Mouse (Mus musculus) limb, embryonic 12.5 days (tissue): Measurements from ENCODE around the gene Cpsf6. TPM values are rescaled to one million over a fixed set of nuclear protein-coding genes. Genes with fewer than 3 reads are reported as not detected.
"Not testable (repeated sequence)": the region's sequence is repeated elsewhere in the genome, so short reads cannot be mapped to it uniquely, and the experiment has no call there.

Experiments
- ATAC-seq: fragments of 200-750 bp; cut with Nextera tagmentation; 2 replicates; pipeline ENCODE4 v1.8.0; 2017; ENCODE audit warnings: low read depth, moderate TSS enrichment; ENCODE audit not compliant: insufficient number of reproducible peaks, insufficient read depth, low FRiP score, low TSS enrichment
- H3K27ac ChIP-seq: fragments of 300-500 bp; sonication (generic); 2 replicates; pipeline ENCODE4 v1.5.1; 2016; ENCODE audit warnings: mild to moderate bottlenecking, moderate library complexity
- H3K27me3 ChIP-seq: fragments of 300-500 bp; sonication (generic); 2 replicates; pipeline ENCODE4 v1.6.1; 2016; ENCODE audit warnings: mild to moderate bottlenecking, moderate library complexity
- H3K36me3 ChIP-seq: fragments of 300-500 bp; sonication (generic); 2 replicates; pipeline ENCODE4 v1.6.1; 2016; ENCODE audit warnings: mild to moderate bottlenecking, moderate library complexity
- H3K4me1 ChIP-seq: fragments of 300-500 bp; sonication (generic); replicated peaks from 2 replicates; pipeline ENCODE4 v1.6.1; 2016
- H3K4me2 ChIP-seq: fragments of 300-500 bp; sonication (generic); 2 replicates; pipeline ENCODE4 v1.6.1; 2016; ENCODE audit warnings: mild to moderate bottlenecking, moderate library complexity
- H3K4me3 ChIP-seq: fragments of 300-500 bp; sonication (generic); replicated peaks from 2 replicates; pipeline ENCODE4 v1.5.1; 2016; ENCODE audit warnings: mild to moderate bottlenecking
- H3K9ac ChIP-seq: fragments of 300-500 bp; sonication (generic); replicated peaks from 2 replicates; pipeline ENCODE4 v1.6.1; 2016; ENCODE audit warnings: mild to moderate bottlenecking, moderate library complexity
- H3K9me3 ChIP-seq: fragments of 300-500 bp; sonication (generic); 2 replicates; pipeline ENCODE4 v1.6.1; 2016; ENCODE audit warnings: mild to moderate bottlenecking, moderate library complexity
- WGBS: fragments of 180-500 bp; shearing (Covaris S2); methylation state at CpG from one replicate; pipeline ENCODE4 v1.1.7; 2016; 5-methylcytosine and 5-hydroxymethylcytosine counted together
- polyA plus RNA-seq: library from polyadenylated mRNA; unstranded; fragments of >200 nt; fragmentation: Nextera tagmentation; extraction: Ambion mirVana; gene quantifications from 2 replicates; pipeline ENCODE4 v1.2.1, GENCODE M21; 2016

The Cpsf6 gene
- polyA plus RNA-seq, 1 experiment from 2014 or later: 231 TPM

DNA sequence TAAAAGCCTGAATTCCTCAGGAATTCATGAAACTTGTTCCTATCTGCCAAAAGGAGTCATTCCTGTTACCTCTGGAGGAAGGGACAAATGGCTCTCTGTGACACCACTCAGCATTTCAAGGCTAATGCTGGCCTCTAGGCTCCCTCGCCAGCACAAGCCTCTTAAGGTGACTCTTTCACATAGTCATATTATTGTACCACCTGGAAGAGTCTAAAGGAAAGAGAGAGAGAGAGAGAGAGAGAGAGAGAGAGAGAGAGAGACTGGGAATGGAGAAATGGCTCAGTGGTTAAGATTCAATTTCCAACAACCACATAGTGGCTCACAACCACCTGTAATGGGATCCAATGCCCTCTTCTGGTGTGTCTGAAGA, 9.5 kb upstream of the Cpsf6 start:
- H3K27me3 ChIP-seq: peaks cover 8% of the 10 kb centered on the region
- H3K9me3 ChIP-seq: no peaks in the 10 kb centered on the region
- H3K4me2 ChIP-seq: no peak overlapping the region
- no peak overlapping the region for H3K9ac ChIP-seq
- WGBS: 74% methylated on average over 1 of the region's 1 CpGs
- H3K27ac ChIP-seq: no peak overlapping the region
- ATAC-seq: no peak
- H3K4me1 ChIP-seq: 0 out of 2 replicates have a peak, but pooled peaks cover 5% of the 10 kb centered on the region
- H3K36me3 ChIP-seq: no peaks in the 10 kb centered on the region
- no peak overlapping the region for H3K4me3 ChIP-seq

DNA sequence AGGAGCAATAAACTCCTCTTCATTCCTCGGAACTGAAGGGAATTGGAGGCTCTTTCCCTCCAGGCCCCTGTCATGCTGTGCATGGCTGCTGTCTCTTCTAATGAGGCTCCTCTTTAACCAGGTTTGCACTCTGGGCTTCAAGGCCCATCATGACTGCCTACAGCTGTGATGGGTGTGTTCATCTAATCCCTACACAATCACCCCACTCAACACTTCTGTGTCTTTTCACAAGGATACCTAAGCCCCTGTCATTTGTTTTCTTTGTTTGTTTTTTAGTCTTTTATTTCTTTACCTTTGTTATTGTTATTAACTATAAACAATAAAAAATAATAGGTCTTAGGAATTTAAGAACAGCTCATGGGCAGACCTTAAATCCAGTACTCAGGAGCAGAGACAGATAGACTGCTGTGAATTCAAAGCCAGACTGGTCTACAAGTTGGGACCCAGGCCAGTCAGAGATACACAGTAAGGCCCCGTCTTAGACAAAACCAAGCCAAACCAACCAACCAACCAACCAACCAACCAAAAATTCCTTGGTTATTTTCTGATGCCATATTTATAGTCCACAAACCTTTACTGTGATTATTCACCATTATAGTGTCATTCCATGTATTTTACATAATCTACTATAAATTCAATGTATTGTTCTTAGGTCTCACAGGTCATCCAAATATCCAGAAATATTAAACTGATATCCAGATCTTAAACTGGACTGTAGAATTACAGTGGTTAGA, 9.0 kb upstream of the Cpsf6 start:
- 56% methylated on average over 2 of the region's 2 CpGs for WGBS
- Histone ChIP-seq H3K27ac (no peak overlapping the region), H3K4me2 (no peak overlapping the region)

DNA sequence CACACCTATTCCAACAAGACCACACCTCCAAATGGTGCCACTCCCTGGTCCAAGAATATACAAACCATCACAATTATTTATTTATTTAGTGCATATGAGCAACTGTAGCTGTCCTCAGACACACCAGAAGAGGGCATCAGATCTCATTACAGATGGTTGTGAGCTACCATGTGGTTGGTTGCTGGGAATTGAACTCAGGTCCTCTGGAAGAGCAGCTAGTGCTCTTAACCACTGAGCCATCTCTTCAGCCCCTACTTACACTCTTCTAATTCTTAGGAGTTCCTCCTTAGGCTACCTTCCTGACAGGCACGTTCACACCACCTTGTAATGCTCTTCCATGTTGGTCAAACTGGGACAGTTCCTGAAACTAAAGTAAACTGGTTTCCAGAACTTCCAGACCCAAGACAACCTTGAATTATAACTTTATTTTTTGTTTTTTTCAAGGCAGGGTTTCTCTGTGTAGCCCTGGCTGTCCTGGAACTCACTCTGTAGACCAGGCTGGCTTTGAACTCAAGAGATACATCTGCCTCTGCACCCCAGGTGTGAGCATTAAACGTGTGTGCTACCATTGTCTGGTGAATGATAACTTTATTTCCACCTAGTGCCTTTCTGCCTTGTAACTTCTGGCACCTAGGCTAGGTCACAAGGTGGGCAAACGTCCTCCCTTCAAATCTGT, 8.3 kb upstream of the Cpsf6 start:
- H3K4me1 ChIP-seq, H3K4me2 ChIP-seq, H3K4me3 ChIP-seq, H3K9ac ChIP-seq, ATAC-seq, H3K27ac ChIP-seq, H3K36me3 ChIP-seq, H3K9me3 ChIP-seq, H3K27me3 ChIP-seq: not testable (repeated sequence)
- 36% methylated on average over 3 of the region's 3 CpGs for WGBS

More for the DNA sequence above, 9.0 kb upstream of the Cpsf6 start:
- H3K36me3 ChIP-seq: no peaks in the 10 kb centered on the region
- ATAC-seq: no peak
- H3K9me3 ChIP-seq: no peaks in the 10 kb centered on the region
- H3K4me3 ChIP-seq: no peak overlapping the region
- H3K4me1 ChIP-seq: 0 out of 2 replicates have a peak, but pooled peaks cover 5% of the 10 kb centered on the region
- no peak overlapping the region for H3K9ac ChIP-seq
- peaks cover 8% of the 10 kb centered on the region for H3K27me3 ChIP-seq

DNA sequence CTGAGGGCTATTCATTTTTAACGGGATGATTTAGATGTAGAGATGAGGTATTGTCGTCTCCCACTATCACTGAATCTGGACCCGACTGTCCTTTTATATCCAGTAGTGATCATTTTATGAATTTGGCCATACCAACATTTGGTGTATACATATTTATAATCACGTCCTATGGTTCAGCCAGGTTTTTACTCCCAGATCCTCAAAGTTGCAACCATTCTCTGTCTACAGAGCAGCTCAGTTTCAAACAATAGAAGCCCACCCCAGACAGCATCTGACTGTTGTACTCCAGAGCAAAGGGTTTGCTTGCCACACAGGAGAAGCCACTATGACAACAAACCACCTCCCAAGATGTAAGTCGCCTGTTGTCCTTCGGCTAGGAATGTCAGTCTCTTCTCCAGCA, 7.2 kb upstream of the Cpsf6 start:
- Histone ChIP-seq H3K4me2 (no peak overlapping the region), H3K36me3 (no peaks in the 10 kb centered on the region), H3K9me3 (no peaks in the 10 kb centered on the region), H3K4me3 (no peak overlapping the region), H3K27ac (no peak overlapping the region), H3K9ac (no peak overlapping the region), H3K4me1 (no peaks in the 10 kb centered on the region), H3K27me3 (peaks cover 8% of the 10 kb centered on the region)
- 90% methylated on average over 6 of the region's 6 CpGs for WGBS
- ATAC-seq: no peak

DNA sequence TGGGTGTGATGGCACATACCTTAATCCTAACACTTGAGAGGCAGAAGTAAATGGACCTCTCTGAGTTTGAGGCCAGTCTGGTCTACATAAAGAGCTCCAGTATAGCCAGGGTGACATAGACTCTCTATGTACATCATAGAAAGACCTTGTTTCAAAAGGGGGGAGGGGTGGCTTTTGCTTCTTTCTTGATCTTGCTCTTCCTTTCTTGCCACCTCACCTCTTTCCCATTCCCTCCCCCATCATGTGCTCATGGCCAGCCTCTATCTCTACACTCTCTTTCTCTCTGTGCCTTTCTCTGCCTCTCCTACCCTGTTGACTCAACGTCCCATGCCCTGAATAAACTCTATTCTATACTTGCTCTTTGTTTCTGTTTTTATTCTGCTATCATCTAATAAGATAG, 6.4 kb upstream of the Cpsf6 start:
- no peaks in the 10 kb centered on the region for H3K9me3 ChIP-seq
- 88% methylated on average over 1 of the region's 1 CpGs for WGBS
- H3K9ac ChIP-seq: no peak overlapping the region

DNA sequence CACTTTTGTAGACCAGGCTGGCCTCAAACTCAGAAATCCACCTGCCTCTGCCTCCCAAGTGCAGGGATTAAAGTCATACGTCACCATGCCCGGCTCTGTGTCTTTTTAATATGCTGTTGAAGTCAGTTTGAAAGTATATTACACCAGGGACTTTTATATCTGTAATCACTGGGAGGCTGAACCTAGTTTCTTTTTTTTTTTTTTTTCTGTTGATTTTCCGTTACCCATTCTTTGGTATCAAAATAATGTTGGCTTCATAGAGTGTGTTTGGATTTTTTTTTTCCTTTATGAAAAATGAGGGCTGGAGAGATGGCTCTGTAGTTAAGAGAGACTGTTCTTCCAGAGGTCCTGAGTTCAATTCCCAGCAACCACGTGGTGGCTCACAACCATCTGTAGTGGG, 5.6 kb upstream of the Cpsf6 start:
- H3K4me2 ChIP-seq: no peak overlapping the region
- H3K4me3 ChIP-seq: no peak overlapping the region
- H3K27ac ChIP-seq: no peak overlapping the region
- H3K27me3 ChIP-seq: peaks cover 4% of the 10 kb centered on the region
- no peaks in the 10 kb centered on the region for H3K9me3 ChIP-seq
- H3K4me1 ChIP-seq: no peaks in the 10 kb centered on the region
- H3K36me3 ChIP-seq: no peaks in the 10 kb centered on the region
- no peak overlapping the region for H3K9ac ChIP-seq
- ATAC-seq: no peak
- 79% methylated on average over 4 of the region's 4 CpGs for WGBS

More for the DNA sequence above, 6.4 kb upstream of the Cpsf6 start:
- Histone ChIP-seq H3K4me3 (no peak overlapping the region), H3K4me1 (no peaks in the 10 kb centered on the region), H3K27me3 (peaks cover 8% of the 10 kb centered on the region), H3K36me3 (no peaks in the 10 kb centered on the region), H3K4me2 (no peak overlapping the region), H3K27ac (no peak overlapping the region)
- ATAC-seq: no peak

DNA sequence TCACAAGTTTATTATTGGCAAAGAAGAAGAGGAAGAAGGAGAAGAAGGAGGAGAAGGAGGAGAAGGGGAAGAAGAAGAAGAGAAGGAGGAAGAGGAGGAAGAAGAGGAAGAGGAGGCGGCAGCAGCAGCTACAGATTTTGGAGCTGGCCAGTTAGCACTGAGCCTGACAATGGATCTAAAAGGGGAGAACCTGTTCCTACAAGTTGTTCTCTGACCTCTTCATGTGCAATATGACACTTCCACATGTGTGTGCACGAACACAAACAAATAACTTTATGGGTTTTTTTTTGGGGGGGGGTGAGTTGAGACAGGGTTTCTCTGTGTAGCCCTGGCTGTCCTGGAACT, 5.2 kb upstream of the Cpsf6 start:
- Histone ChIP-seq H3K4me2 (no peak overlapping the region), H3K9me3 (no peaks in the 10 kb centered on the region), H3K27ac (no peak overlapping the region), H3K27me3 (peaks cover 2% of the 10 kb centered on the region; the same call in 1 of the 2 replicates), H3K4me1 (no peaks in the 10 kb centered on the region), H3K9ac (no peak overlapping the region), H3K36me3 (no peaks in the 10 kb centered on the region), H3K4me3 (no peak overlapping the region)
- WGBS: 75% methylated on average over 2 of the region's 2 CpGs
- no peak for ATAC-seq

DNA sequence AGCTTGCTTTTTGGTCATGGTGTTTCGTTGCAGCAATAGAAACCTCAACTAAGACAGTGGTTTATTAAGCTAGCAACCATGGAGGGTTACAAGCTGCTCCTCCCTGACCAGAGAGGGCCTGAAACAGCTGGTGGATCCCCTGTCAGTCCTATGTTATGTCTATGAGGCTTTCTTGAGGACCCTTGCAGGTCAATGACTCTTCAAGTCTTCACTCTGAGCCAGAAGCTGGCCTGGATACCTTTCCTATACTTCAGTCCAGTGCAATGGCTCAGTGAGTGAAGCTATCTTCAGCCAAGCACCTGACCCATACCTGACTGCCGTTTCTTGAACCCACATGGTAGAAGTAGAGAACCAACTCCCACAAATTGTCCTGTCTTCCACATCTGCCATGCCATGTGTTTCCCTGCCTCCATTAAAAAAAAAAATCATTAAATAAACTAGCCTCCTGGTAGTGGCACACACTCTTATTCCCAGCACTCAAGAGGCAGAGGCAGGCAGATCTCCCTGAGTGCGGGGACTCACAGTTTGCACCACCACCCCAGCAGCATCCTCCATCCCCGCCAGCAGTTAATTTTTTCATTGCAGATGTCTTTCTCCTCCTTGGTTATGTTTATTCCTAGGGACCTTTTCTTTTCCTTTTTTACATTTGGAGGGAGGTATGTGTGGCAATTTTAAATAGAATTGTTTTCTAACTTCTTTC, 4.7 kb upstream of the Cpsf6 start:
- ATAC-seq: no peak
- H3K9me3 ChIP-seq: no peaks in the 10 kb centered on the region
- WGBS: 89% methylated on average over 4 of the region's 4 CpGs
- H3K4me3 ChIP-seq: no peak overlapping the region
- no peak overlapping the region for H3K9ac ChIP-seq
- no peak overlapping the region for H3K4me2 ChIP-seq
- no peaks in the 10 kb centered on the region for H3K4me1 ChIP-seq
- 0 out of 2 replicates have a peak, but pooled peaks cover 2% of the 10 kb centered on the region for H3K27me3 ChIP-seq
- H3K27ac ChIP-seq: no peak overlapping the region
- no peaks in the 10 kb centered on the region for H3K36me3 ChIP-seq

DNA sequence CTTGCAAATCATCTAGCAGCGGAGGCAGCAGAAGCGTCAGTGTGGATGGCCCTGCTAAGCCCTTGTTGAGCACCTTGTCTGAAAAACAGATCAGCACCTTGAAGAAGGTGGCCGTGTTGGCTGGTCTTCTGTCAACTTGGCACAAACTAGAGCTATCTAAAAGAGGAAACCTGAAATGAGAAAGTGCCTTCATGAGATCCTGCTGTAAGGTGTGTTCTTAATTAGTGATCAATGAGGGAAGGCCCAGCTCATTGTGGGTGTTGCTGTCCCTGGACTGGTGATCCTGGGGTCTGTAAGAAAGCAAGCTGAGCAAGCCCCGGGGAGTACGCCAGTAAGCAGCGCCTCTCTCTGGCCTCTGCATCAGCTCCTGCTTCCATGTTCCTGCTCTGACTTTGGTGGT, 4.1 kb upstream of the Cpsf6 start:
- WGBS: 70% methylated on average over 6 of the region's 6 CpGs
- H3K36me3 ChIP-seq: no peaks in the 10 kb centered on the region
- no peak overlapping the region for H3K27ac ChIP-seq
- H3K27me3 ChIP-seq: 0 out of 2 replicates have a peak, but pooled peaks cover 2% of the 10 kb centered on the region
- no peak for ATAC-seq
- H3K9me3 ChIP-seq: no peaks in the 10 kb centered on the region
- no peak overlapping the region for H3K9ac ChIP-seq
- H3K4me1 ChIP-seq: no peaks in the 10 kb centered on the region
- no peak overlapping the region for H3K4me3 ChIP-seq
- no peak overlapping the region for H3K4me2 ChIP-seq

DNA sequence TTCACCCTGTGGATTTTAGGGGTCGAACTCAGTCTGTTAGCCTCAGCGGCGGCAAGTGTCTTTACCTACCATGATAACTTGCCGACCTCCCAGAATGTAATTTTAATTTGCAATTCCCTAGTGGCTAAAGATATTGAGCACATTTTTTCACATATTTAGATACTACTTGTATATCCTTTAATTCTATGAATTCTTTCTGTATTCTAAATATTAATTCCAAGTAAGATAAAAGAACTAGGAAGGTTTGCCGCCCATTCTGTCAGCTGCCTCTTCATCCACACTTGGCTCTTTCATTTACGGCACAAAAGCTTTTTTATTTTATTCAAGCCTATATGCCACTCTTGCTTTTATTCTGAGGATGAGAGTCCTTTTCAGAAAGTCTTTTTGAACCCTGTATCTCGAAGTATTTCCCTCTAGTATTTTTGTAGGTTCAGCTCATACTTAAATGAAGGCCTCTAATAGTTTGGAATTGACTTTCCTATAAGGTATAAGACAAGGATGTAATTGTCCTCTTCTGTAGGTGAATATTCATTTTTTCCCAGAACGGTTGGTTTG, 3.3 kb upstream of the Cpsf6 start:
- H3K27ac ChIP-seq: no peak overlapping the region
- no peaks in the 10 kb centered on the region for H3K9me3 ChIP-seq
- ATAC-seq: no peak
- 87% methylated on average over 8 of the region's 8 CpGs for WGBS
- H3K4me3 ChIP-seq: no peak overlapping the region
- 0 out of 2 replicates have a peak, but pooled peaks cover 2% of the 10 kb centered on the region for H3K27me3 ChIP-seq
- no peak overlapping the region for H3K9ac ChIP-seq
- H3K4me2 ChIP-seq: no peak overlapping the region
- no peaks in the 10 kb centered on the region for H3K4me1 ChIP-seq
- no peaks in the 10 kb centered on the region for H3K36me3 ChIP-seq

DNA sequence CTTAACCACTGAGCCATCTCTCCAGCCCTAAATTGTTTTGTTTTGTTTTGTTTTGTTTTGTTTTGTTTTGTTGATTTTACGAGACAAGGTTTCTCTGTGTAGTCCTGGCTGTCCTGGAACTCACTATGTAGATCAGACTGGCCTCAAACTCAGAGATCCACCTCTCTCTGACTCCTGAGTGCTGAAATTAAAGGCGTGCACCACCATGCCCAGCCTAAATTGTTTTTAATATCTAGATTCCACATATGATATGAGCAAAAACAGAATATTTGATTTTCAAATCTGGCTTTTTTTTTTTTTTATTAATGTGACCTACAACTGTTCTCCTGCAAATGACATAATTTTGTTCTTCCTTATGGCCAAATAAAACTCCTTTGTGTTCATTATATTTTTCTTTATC, 2.3 kb upstream of the Cpsf6 start:
- Histone ChIP-seq H3K4me3 (no peak overlapping the region), H3K9ac (no peak overlapping the region), H3K36me3 (no peaks in the 10 kb centered on the region), H3K27me3 (0 out of 2 replicates have a peak, but pooled peaks cover 2% of the 10 kb centered on the region), H3K4me1 (0 out of 2 replicates have a peak, but pooled peaks cover 4% of the 10 kb centered on the region), H3K9me3 (no peaks in the 10 kb centered on the region), H3K27ac (no peak overlapping the region), H3K4me2 (no peak overlapping the region)
- 76% methylated on average over 2 of the region's 2 CpGs for WGBS
- no peak for ATAC-seq
